Mouse (Mus musculus) adrenal gland, adult 8-10 months (tissue): ENCODE measurements around the gene Tac4. TPM values are rescaled to one million over a fixed set of nuclear protein-coding genes. Genes with fewer than 3 reads are reported as not detected.

ENCODE experiments used
- DNase-seq: peaks from one replicate; pipeline ENCODE4 v3.0.0; 2022
- total RNA-seq, 4 experiments: library from RNA; stranded (reverse); gene quantifications; 2 replicates each; pipeline ENCODE4 v1.2.4; 2022

The Tac4 gene
- not detected for total RNA-seq

- DNase-seq = no peak
These were observed at the start of gene Tac4 for GRCm38 (mm10) chr11:95261178-95261751. Gene Tac4 (plus strand): TSS chr11:95261529.

GRCm38 (mm10) chr11:95213607-95214006 is 47.7 kb upstream of the Tac4 start:
- no peak for DNase-seq

- DNase-seq = no peak
These were observed 47.0 kb upstream of the Tac4 start for GRCm38 (mm10) chr11:95214305-95214704.

- DNase-seq = no peak
These were observed 45.1 kb upstream of the Tac4 start for GRCm38 (mm10) chr11:95216193-95216592.

- no peak for DNase-seq
These were observed 42.2 kb upstream of the Tac4 start for GRCm38 (mm10) chr11:95219111-95219510.

- DNase-seq = no peak
These were observed 37.9 kb upstream of the Tac4 start for GRCm38 (mm10) chr11:95223473-95223872.

GRCm38 (mm10) chr11:95224124-95224893 is 37.0 kb upstream of the Tac4 start:
- no peak for DNase-seq

GRCm38 (mm10) chr11:95225448-95225847 is 35.9 kb upstream of the Tac4 start:
- no peak for DNase-seq

GRCm38 (mm10) chr11:95227467-95227866 is 33.9 kb upstream of the Tac4 start:
- no peak for DNase-seq

GRCm38 (mm10) chr11:95231688-95232328 is 29.5 kb upstream of the Tac4 start:
- peak; percentile 25 for DNase-seq

- no peak for DNase-seq
These were observed 29.0 kb upstream of the Tac4 start for GRCm38 (mm10) chr11:95232329-95232696.

- no peak for DNase-seq
These were observed 22.9 kb upstream of the Tac4 start for GRCm38 (mm10) chr11:95238477-95238876.

GRCm38 (mm10) chr11:95242653-95243052 is 18.7 kb upstream of the Tac4 start:
- DNase-seq = no peak

GRCm38 (mm10) chr11:95245456-95245855 is 15.9 kb upstream of the Tac4 start:
- DNase-seq = no peak

GRCm38 (mm10) chr11:95247065-95247464 is 14.3 kb upstream of the Tac4 start:
- DNase-seq = no peak

- no peak for DNase-seq
These were observed 11.2 kb upstream of the Tac4 start for GRCm38 (mm10) chr11:95250110-95250509.

- DNase-seq = peak; percentile 32
These were observed 10.0 kb upstream of the Tac4 start for GRCm38 (mm10) chr11:95251295-95251694.

- no peak for DNase-seq
These were observed 9.2 kb upstream of the Tac4 start for GRCm38 (mm10) chr11:95252104-95252503.

- no peak for DNase-seq
These were observed 7.2 kb upstream of the Tac4 start for GRCm38 (mm10) chr11:95254165-95254564.

GRCm38 (mm10) chr11:95255747-95256146 is 5.6 kb upstream of the Tac4 start:
- DNase-seq = no peak

- no peak for DNase-seq
These were observed 3.4 kb upstream of the Tac4 start for GRCm38 (mm10) chr11:95257930-95258329.

GRCm38 (mm10) chr11:95258490-95258889 is 2.8 kb upstream of the Tac4 start:
- DNase-seq = peak; percentile 75

GRCm38 (mm10) chr11:95259088-95259849 is 2.1 kb upstream of the Tac4 start:
- DNase-seq = peak; percentile 84
